Comparison of ENCODE assay signal across 27 mouse cellular contexts in the genomic region with DNA sequence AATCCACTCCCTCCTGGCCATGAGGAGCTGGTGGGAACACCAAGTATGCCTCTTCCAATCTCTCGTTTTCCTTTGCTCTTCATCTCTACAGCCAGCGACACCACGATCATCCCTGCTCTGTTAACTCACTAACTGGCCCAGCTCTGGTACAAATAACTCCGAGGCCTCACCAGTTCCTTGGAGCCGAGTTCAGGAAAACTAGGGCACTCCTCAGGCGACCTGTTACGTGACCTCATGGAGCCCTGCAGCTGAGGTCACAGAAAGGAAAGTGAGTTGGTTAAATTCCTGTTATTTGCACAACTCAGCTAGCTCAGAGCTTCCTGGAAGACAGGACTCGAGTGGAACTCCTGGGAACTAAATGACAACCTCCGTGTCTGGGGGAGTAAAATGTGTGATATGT. TPM values are rescaled to one million over a fixed set of nuclear protein-coding genes. Genes with fewer than 3 reads are reported as not detected.
DNase-seq lines count a peak whose midpoint lies in the region; ATAC-seq lines count a peak whose summit lies in the region.
"Had no signal": no experiment of that assay in that cellular context is flagged by ENCODE, and none has a peak within 500 bp of the region (broad histone marks: within the 10 kb centered on the region; RNA-seq: fewer than 3 reads in every experiment).

No protein-coding gene starts in this region.

- peak; percentile 67 to 73 for DNase-seq in kidney, adult 8-10 months
- no peak for DNase-seq in kidney, postnatal 10 days
- DNase-seq in kidney, postnatal 36 days: peak; percentile 67 to 79
- DNase-seq in spleen, postnatal 10 days (ENCODE audit: low spot score in 2 of 2): no peak
- DNase-seq in heart, adult 9 months (ENCODE audit: low spot score in 2 of 2): no peak
- DNase-seq: adrenal gland, adult 8-10 months; adrenal gland, postnatal 36 days; B cell, adult 2 months; cerebellum, adult 11 months; cerebellum, adult 8-10 months; cerebellum, postnatal 14 days; embryo, embryonic 11 days; gastrocnemius, adult 2 months; gastrocnemius, postnatal 36 days; heart, adult 11 months; heart, postnatal 10 days; heart, postnatal 4 days had no signal

- no peaks in the 10 kb centered on the region for H3K36me3 ChIP-seq in intestine, embryonic 16.5 days (ENCODE audit: control insufficient read depth, insufficient read depth, low read length)
- H3K36me3 ChIP-seq in intestine, embryonic 15.5 days: no peaks in the 10 kb centered on the region
- H3K36me3 ChIP-seq: embryonic facial prominence, embryonic 15.5 days; forebrain, embryonic 10.5 days; G1E; heart, embryonic 10.5 days; hindbrain, embryonic 12.5 days had no signal

- peaks cover 7% of the 10 kb centered on the region; the same call in 1 of the 2 replicates for H3K4me1 ChIP-seq in intestine, embryonic 16.5 days (ENCODE audit: control insufficient read depth, insufficient read depth, low read length)
- no peaks in the 10 kb centered on the region for H3K4me1 ChIP-seq in intestine, embryonic 15.5 days (replicated peaks)

- no peak overlapping the region for H3K4me3 ChIP-seq in intestine, embryonic 16.5 days (ENCODE audit: low read length)
- H3K4me3 ChIP-seq in intestine, embryonic 15.5 days (replicated peaks): no peak overlapping the region
- H3K4me3 ChIP-seq: embryonic facial prominence, embryonic 15.5 days; erythroblast, embryonic 14.5 days; forebrain, embryonic 10.5 days; gastrocnemius, adult 2 months; heart, embryonic 10.5 days; hindbrain, embryonic 12.5 days had no signal

- no peak overlapping the region for H3K9ac ChIP-seq in intestine, embryonic 16.5 days (ENCODE audit: low read depth, low read length)
- H3K9ac ChIP-seq in intestine, embryonic 15.5 days: no peak overlapping the region
- H3K9ac ChIP-seq: embryonic facial prominence, embryonic 15.5 days; hindbrain, embryonic 12.5 days had no signal

- H3K27me3 ChIP-seq in intestine, embryonic 16.5 days (replicated peaks; ENCODE audit: control insufficient read depth, insufficient read depth, low read length): no peaks in the 10 kb centered on the region
- no peaks in the 10 kb centered on the region; the same call in 1 of the 2 replicates for H3K27me3 ChIP-seq in intestine, embryonic 15.5 days (replicated peaks)

- H3K9me3 ChIP-seq in intestine, embryonic 16.5 days (ENCODE audit: control insufficient read depth, low read length): no peaks in the 10 kb centered on the region
- no peaks in the 10 kb centered on the region for H3K9me3 ChIP-seq in intestine, embryonic 15.5 days
- H3K9me3 ChIP-seq: embryonic facial prominence, embryonic 15.5 days; forebrain, embryonic 10.5 days; G1E; heart, embryonic 10.5 days; hindbrain, embryonic 12.5 days had no signal

- no peak overlapping the region for H3K4me2 ChIP-seq in intestine, embryonic 16.5 days (ENCODE audit: low read depth, low read length)
- H3K4me2 ChIP-seq in intestine, embryonic 15.5 days (replicated peaks): no peak overlapping the region
- H3K4me2 ChIP-seq: embryonic facial prominence, embryonic 15.5 days; hindbrain, embryonic 12.5 days had no signal

- WGBS in intestine, embryonic 16.5 days: 66% methylated on average over 9 of the region's 9 CpGs
- 65% methylated on average over 9 of the region's 9 CpGs for WGBS in intestine, embryonic 15.5 days

- no peak for ATAC-seq in intestine, embryonic 16.5 days
- no peak for ATAC-seq in intestine, embryonic 15.5 days
- ATAC-seq: CD4-positive, CD25-positive, alpha-beta regulatory T cell, adult 4 months; forebrain, embryonic 14.5 days had no signal

- H3K27ac ChIP-seq in intestine, embryonic 16.5 days (ENCODE audit: low read length): 0 out of 2 replicates have a peak overlapping the region, but pooled peaks have one; percentile 8
- no peak overlapping the region for H3K27ac ChIP-seq in intestine, embryonic 15.5 days
- H3K27ac ChIP-seq: embryonic facial prominence, embryonic 15.5 days; forebrain, embryonic 10.5 days; gastrocnemius, adult 2 months; heart, embryonic 10.5 days; hindbrain, embryonic 12.5 days had no signal

RNA-seq across cellular contexts. Expression of a gene that starts 2.5 kb away (rescaled TPM):
- 14.1 and 14.2 TPM in 2 replicates for polyA plus RNA-seq in intestine, embryonic 16.5 days (2015; fragmentation: Nextera tagmentation; extraction: Ambion mirVana)
- polyA plus RNA-seq in intestine, embryonic 15.5 days (2015; fragmentation: Nextera tagmentation; extraction: Ambion mirVana): 13.6 and 14.7 TPM in 2 replicates
- polyA plus RNA-seq: erythroblast, embryonic 14.5 days; G1E had no signal

RNA-seq across cellular contexts. Expression of a gene that starts 47.2 kb away (rescaled TPM):
- polyA plus RNA-seq in intestine, embryonic 16.5 days (2015; fragmentation: Nextera tagmentation; extraction: Ambion mirVana): 1.7 and 6.0 TPM in 2 replicates
- 14.3 and 15.1 TPM in 2 replicates for polyA plus RNA-seq in intestine, embryonic 15.5 days (2015; fragmentation: Nextera tagmentation; extraction: Ambion mirVana)
- polyA plus RNA-seq: G1E had no signal

Comparison
In these comparisons a context has a peak if more than half of its experiments do, and no peak if none do; other contexts are left out.
1. DNase-seq: peak in kidney, adult 8-10 months (2 of 2) and kidney, postnatal 36 days (2 of 2); none in kidney, postnatal 10 days (single experiment), spleen, postnatal 10 days (0 of 2) and heart, adult 9 months (0 of 2).